Mouse (Mus musculus) cerebellum, postnatal 36 days (tissue): ENCODE data around the gene Olfr315.
"Not testable (repeated sequence)": the region's sequence is repeated elsewhere in the genome, so short reads cannot be mapped to it uniquely, and the experiment has no call there.

ENCODE experiments used
- DNase-seq, 2 experiments: peaks; one replicate each; pipeline ENCODE4 v3.0.0; 2021 to 2022; ENCODE audit warnings: mixed read lengths in 2 of 2

Gene Olfr315

DNA sequence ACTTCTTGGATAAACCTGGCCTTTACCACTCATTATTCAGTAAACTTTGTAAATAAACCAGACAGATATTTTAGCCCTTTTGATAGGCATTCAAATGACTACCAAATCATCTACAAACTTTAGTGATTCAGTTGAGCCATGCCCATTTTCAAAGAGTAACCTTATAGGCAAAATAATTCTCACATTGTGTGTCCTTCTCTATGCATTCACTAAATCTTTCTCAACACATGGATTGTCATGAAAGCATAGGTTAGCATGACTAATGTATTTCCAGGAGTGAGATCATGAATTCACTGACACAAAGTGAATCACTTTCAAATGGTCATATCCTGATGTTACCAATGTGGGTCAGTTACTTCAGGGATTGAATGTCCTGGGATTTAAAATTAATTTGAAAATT lies at the start of gene Olfr315:
Gene Olfr315, plus strand, starts transcription at position 301 of the 400 bp plus-strand sequence.
- no peak for DNase-seq

- DNase-seq: no peak
These were observed 49.1 kb upstream of the Olfr315 start, which contains the start of gene Olfr318 for GRCm38 (mm10) chr11:58723914-58724313. Olfr318 (minus strand) TSS chr11:58724014.

GRCm38 (mm10) chr11:58727896-58728650 lies 44.9 kb upstream of the Olfr315 start:
- not testable (repeated sequence) for DNase-seq

- DNase-seq: no peak
These were observed 39.6 kb upstream of the Olfr315 start for GRCm38 (mm10) chr11:58733372-58733771.

GRCm38 (mm10) chr11:58738792-58739262 lies 34.2 kb upstream of the Olfr315 start, which contains the start of gene Olfr317:
Olfr317 (minus strand) TSS chr11:58739212.
- DNase-seq: no peak

GRCm38 (mm10) chr11:58751096-58751495 lies 21.9 kb upstream of the Olfr315 start:
- not testable (repeated sequence) for DNase-seq

GRCm38 (mm10) chr11:58752434-58752833 lies 20.6 kb upstream of the Olfr315 start, which contains the start of gene Olfr316:
Olfr316 (plus strand) TSS chr11:58752734.
- no peak for DNase-seq

DNA sequence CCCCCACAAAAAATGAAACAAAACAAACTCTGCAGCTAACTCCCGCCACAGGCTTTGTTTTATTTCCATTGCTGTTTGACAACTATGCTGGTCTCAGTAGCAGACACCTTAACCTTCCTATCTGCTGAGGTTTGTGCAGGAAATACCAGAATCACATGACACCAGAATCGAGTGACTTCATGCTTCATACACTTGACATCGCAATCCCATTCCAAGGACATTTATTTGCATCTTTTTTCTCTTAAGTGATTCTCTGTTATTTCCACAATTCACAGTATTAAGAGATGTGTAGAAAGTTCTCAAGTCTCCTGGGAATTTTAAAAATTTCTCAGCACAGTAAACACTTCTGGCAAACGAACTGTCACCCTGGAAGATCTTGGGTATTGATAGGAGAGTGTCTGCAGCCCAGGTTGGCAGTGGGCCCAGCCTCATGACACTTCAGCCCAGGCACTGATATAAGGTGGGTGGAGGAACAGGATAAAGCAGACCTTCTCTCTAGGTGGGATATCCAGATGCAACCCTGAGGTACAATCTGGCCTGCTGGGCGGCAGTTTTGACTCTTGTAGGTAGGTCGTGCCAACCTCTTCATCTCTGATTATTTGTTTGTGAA lies 9.6 kb downstream of the Olfr315 start, which contains the start of gene Olfr314:
Gene Olfr314, plus strand, starts transcription at position 473 of the 610 bp plus-strand sequence.
- no peak for DNase-seq

- no peak for DNase-seq
These were observed 11.2 kb downstream of the Olfr315 start for GRCm38 (mm10) chr11:58784182-58784581.

- no peak for DNase-seq
These were observed 14.7 kb downstream of the Olfr315 start for GRCm38 (mm10) chr11:58787651-58788050.

DNA sequence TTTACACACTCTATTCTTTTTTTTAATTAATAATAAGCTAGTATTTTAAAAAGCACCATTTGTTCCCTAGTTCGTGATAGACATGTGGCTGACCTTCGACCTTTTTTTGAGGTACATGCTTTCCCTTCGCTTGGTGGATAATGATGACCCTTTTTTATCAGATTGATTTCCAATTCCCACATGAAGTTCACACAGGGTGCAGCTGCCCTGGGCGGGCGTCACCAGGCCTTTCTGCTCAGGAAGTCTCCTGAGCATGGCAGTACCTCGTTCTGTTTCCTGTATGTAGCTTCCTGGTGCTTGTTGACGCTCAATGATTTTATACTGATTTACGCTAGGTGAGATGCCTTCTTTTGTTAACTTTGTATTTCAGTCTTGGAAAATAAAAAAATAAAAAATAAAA lies 15.4 kb downstream of the Olfr315 start:
- no peak for DNase-seq

- no peak for DNase-seq
These were observed 16.5 kb downstream of the Olfr315 start for GRCm38 (mm10) chr11:58789532-58789931.

DNA sequence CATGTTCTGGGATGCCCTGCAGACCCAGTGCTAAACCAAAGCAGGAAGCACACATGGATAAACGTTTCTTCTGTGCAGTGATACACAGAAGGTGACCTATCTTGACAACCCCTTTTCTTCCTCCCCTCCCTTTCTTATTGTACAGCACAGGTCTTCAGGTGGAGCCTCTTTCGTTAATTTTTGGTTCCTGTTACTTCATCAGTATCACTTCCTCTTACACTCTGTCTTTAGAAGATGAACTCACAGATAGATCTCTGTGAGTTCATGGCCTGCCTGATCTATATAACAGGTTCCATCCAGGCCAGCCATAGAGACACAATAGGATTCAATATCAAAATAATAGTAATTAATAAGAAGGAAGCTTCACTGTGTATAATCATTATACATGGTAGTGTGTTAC lies 17.1 kb downstream of the Olfr315 start:
- no peak for DNase-seq

DNA sequence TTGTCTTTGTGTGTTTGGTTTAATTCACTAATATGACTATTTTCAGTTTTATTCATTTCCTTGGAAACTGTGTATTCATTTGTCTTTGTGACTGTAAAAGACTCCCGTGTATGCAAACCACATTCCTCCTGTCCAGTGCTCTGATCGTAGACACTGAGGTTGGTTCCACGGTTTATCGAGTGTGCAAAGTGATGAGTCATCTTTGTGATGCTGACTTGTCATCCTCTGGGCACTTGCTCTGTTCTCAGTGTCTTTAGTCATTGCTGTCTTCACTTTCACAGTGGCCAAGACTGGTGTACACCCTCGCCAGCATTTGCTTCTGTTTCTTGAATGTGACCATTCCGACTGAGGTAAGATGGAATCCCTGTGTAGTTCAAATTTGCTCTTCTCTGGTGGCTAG lies 17.7 kb downstream of the Olfr315 start:
- no peak for DNase-seq

DNA sequence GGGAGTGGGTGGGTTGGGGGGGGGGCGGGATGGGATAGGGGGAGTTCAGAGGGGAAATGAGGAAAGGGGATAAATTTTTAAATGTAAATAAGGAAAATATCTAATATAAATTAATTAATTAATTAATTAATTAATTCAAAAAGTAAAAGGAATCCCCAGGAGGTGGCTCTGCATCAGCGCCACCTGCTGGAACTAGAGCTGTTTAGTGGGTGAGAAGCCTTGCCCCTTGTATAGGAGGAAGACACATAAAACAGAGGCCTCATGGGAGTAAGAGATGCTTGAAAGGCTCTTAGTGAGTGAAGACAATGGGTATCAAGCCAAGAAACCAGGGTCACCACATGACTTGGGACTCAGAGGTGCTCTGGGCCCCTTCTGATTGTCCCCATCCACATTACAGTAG lies 22.9 kb downstream of the Olfr315 start:
- DNase-seq: no peak

- no peak for DNase-seq
These were observed 23.9 kb downstream of the Olfr315 start for GRCm38 (mm10) chr11:58796850-58797249.

DNA sequence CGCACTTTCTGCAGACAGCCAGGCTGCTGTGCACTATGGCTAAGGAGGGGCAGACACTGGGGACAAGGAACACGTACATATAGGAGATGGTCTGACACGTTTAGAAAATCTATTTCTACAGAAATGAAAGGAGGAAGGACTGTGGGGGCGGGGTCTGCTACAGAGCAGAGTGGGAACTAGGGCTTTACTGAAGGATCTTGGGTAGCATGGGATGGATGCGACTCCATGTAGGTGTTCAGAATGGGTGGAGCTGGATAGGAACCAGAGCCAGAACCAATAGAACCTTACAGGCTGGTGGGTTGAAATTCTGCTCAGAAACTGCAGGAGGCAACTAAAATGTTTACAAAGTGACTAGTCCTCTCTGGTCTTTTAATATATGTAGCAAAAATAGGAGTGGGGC lies 26.8 kb downstream of the Olfr315 start:
- DNase-seq: no peak

DNA sequence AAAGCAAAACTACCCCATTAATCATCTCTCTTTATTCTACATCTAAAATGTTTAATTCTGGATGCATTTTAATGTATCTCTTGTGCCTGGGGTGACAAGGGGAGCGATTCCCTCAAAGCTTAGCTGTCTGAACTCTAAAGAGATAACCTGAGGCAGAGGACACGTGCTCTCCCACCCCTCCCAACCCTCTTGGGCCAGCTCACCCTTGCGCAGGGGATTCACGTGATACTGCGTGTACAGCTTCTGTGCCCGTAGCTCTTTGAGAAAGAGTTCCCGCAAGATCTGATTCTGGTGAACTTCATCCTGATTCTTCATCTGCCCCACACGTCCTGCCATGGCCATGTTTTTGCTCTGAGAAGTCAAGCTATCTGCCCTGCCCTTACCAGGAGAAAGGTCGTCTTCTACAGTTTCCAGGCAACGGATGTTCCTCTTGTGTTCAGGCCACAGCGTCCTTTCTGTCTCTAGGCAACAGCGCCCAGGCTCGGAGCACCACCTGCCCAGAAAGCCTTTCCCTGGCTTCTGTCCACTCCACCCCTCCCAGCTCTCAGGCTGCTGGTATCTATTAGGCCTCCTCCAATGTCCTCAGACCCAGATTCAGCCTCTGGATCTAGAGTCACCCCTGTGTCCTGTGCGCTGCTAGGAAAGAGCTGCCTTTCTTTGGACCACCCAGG lies 28.7 kb downstream of the Olfr315 start, which contains the start of gene Fam183b:
Gene Fam183b, minus strand, starts transcription at position 403 of the 671 bp plus-strand sequence.
- DNase-seq: peak; percentile 22 to 37

GRCm38 (mm10) chr11:58803871-58804270 lies 30.9 kb downstream of the Olfr315 start:
- no peak for DNase-seq

- DNase-seq: no peak
These were observed 31.4 kb downstream of the Olfr315 start for GRCm38 (mm10) chr11:58804393-58804792.

DNA sequence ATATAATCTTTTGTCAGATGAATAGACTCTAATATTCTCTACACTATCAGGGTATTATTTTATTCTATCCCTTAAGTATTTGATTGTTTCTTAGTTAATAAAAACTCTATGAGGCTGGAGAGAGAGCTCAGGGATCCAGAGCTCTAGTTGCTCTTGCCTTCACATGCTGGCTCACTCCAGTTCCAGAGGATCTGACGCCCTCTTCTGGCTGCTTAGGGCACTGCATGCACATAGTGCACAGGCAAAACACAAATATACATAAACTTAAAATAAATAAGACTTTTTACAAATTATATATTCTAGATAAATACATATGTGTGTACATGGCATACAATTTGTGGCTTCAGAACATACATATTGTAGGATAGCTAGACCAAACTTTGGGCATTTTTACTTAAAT lies 39.0 kb downstream of the Olfr315 start:
- DNase-seq: no peak

GRCm38 (mm10) chr11:58814700-58815099 lies 41.7 kb downstream of the Olfr315 start, which contains the start of gene Olfr313:
Olfr313 (plus strand) TSS chr11:58815000.
- DNase-seq: not testable (repeated sequence)

DNA sequence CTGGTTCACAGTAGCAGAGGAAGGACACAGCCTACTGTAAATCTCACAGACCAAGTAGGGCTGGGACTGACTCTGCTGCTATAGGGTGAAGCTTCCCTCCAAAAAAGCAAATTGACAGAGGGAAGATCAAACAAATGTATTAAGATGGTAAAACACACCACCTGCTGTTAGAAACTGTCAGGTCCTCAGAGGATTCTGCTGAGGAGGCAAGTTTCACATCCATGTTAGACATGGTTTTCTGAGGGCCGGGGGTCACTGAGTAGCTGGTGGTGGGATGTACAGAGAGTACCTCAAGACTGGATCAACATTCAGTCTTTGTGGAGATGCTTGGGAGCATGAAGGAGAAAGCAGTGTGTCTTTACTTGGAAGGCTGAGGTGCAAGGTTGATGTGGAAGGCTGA lies 42.7 kb downstream of the Olfr315 start:
- DNase-seq: no peak
